Mouse (Mus musculus): ENCODE measurements around the gene Tecr. TPM values are rescaled to one million over a fixed set of nuclear protein-coding genes. Genes with fewer than 3 reads are reported as not detected.
A peak's percentile ranks its signal among the peaks of the same experiment; 100 is the strongest.

The Tecr gene
- total RNA-seq, 2 experiments from 2014 or later, result 305 to 336 TPM

- peak; percentile 98 for DNase-seq
Measured at GRCm38 (mm10) chr8:83566469-83567395, 41.0 kb downstream of the Tecr start, which contains the start of gene Ndufb7. TSS of gene Ndufb7 (plus strand) at chr8:83566671.

GRCm38 (mm10) chr8:83565731-83566375, 41.9 kb downstream of the Tecr start:
- DNase-seq, result peak; percentile 21

- DNase-seq, result no peak
Measured at GRCm38 (mm10) chr8:83563246-83563645, 44.5 kb downstream of the Tecr start.

- no peak for DNase-seq
Measured at GRCm38 (mm10) chr8:83562669-83563068, 45.1 kb downstream of the Tecr start.

- DNase-seq, result no peak
Measured at GRCm38 (mm10) chr8:83535736-83536135, 72.0 kb downstream of the Tecr start, which contains the start of gene Olfr370. TSS of gene Olfr370 (plus strand) at chr8:83535780.

GRCm38 (mm10) chr8:83534802-83535201, 73.0 kb downstream of the Tecr start:
- DNase-seq, result no peak

Other genes starting within 250 kb of the Tecr start
- 1 to 10 TPM in 1 of 2 experiments, under 1 TPM in 1; 0.60 to 1.4 TPM for gene Clgn, start 218.1 kb downstream of the Tecr start, total RNA-seq (2021)
- 10 to 100 TPM; 58.0 to 62.4 TPM for gene Scoc, start 149.6 kb downstream of the Tecr start, total RNA-seq (2021)
- not detected for gene Olfr370, start 72.2 kb downstream of the Tecr start, total RNA-seq (2021)
- 100 to 1,000 TPM; 340 to 396 TPM for gene Ndufb7, start 41.3 kb downstream of the Tecr start, total RNA-seq (2021)
- 10 to 100 TPM; 24.7 to 28.8 TPM for gene Dnajb1, start 222 bp upstream of the Tecr start, total RNA-seq (2021)
- 10 to 100 TPM; 51.4 to 52.5 TPM for gene Gipc1, start 44.7 kb upstream of the Tecr start, total RNA-seq (2021)
- 1 to 10 TPM in 1 of 2 experiments, under 1 TPM in 1; 0.75 to 1.4 TPM for gene Ptger1, start 58.7 kb upstream of the Tecr start, total RNA-seq (2021)
- 100 to 1,000 TPM; 130 to 163 TPM for gene Pkn1, start 91.2 kb upstream of the Tecr start, total RNA-seq (2021)
- 10 to 100 TPM; 29.4 to 33.7 TPM for gene Ddx39, start 107.2 kb upstream of the Tecr start, total RNA-seq (2021)
- gene Adgre5, start 133.4 kb upstream of the Tecr start, total RNA-seq (2021), result 10 to 100 TPM; 53.8 to 63.0 TPM